Mouse (Mus musculus): Measurements from ENCODE around the gene Slc15a4. TPM values are rescaled to one million over a fixed set of nuclear protein-coding genes. Genes with fewer than 3 reads are reported as not detected.

Slc15a4 gene
- total and polyA plus RNA-seq, 2 experiments from 2014 or later, result 18.5 to 41.2 TPM

GRCm38 (mm10) chr5:127659312-127659711, 26.6 kb upstream of the Slc15a4 start:
- H3K4me2 ChIP-seq (ENCODE audit: low read depth, low read length), result no peak overlapping the region
- no peak for ATAC-seq
- WGBS, result 92% methylated on average over 3 of the region's 3 CpGs
- no peak overlapping the region for H3K4me3 ChIP-seq (ENCODE audit: low read length)
- no peak overlapping the region for H3K9ac ChIP-seq (replicated peaks; ENCODE audit: low read length)
- H3K9me3 ChIP-seq (ENCODE audit: low read length), result peaks cover 3% of the 10 kb centered on the region; the same call in 1 of the 2 replicates
- no peak for DNase-seq (ENCODE audit: low spot score)
- no peaks in the 10 kb centered on the region for H3K27me3 ChIP-seq (ENCODE audit: insufficient read depth, low read length)
- H3K4me1 ChIP-seq (ENCODE audit: insufficient read depth, low read length), result no peaks in the 10 kb centered on the region
- peak; percentile 40; the same call in 1 of the 2 replicates for TF ChIP-seq CTCF (IDR thresholded peaks at IDR 0.05; ENCODE audit: low read depth)
- no peaks in the 10 kb centered on the region for H3K36me3 ChIP-seq (ENCODE audit: insufficient read depth, low read length)
- H3K27ac ChIP-seq, result no peak overlapping the region

GRCm38 (mm10) chr5:127658257-127658656, 25.6 kb upstream of the Slc15a4 start:
- no peak overlapping the region for H3K4me3 ChIP-seq (ENCODE audit: low read length)
- peak; percentile 25 for TF ChIP-seq CTCF (IDR thresholded peaks at IDR 0.05; ENCODE audit: low read depth)
- no peaks in the 10 kb centered on the region for H3K27me3 ChIP-seq (ENCODE audit: insufficient read depth, low read length)
- H3K4me2 ChIP-seq (ENCODE audit: low read depth, low read length), result no peak overlapping the region
- no peak overlapping the region for H3K27ac ChIP-seq
- no peaks in the 10 kb centered on the region for H3K4me1 ChIP-seq (ENCODE audit: insufficient read depth, low read length)
- DNase-seq (ENCODE audit: low spot score), result no peak
- WGBS, result 85% methylated on average over 2 of the region's 2 CpGs
- no peak for ATAC-seq
- no peak overlapping the region for H3K9ac ChIP-seq (replicated peaks; ENCODE audit: low read length)
- H3K36me3 ChIP-seq (ENCODE audit: insufficient read depth, low read length), result no peaks in the 10 kb centered on the region
- H3K9me3 ChIP-seq (ENCODE audit: low read length), result peaks cover 3% of the 10 kb centered on the region; the same call in 1 of the 2 replicates

- ATAC-seq (no peak), DNase-seq (ENCODE audit: low spot score) (no peak)
- H3K27me3 ChIP-seq (ENCODE audit: insufficient read depth, low read length), result no peaks in the 10 kb centered on the region
- H3K4me2 ChIP-seq (ENCODE audit: low read depth, low read length), result no peak overlapping the region
- H3K27ac ChIP-seq, result no peak overlapping the region
- H3K36me3 ChIP-seq (ENCODE audit: insufficient read depth, low read length), result no peaks in the 10 kb centered on the region
- H3K9ac ChIP-seq (replicated peaks; ENCODE audit: low read length), result no peak overlapping the region
- TF ChIP-seq CTCF (IDR thresholded peaks at IDR 0.05; ENCODE audit: low read depth), result peak; percentile 50
- H3K9me3 ChIP-seq (ENCODE audit: low read length), result no peaks in the 10 kb centered on the region
- H3K4me1 ChIP-seq (ENCODE audit: insufficient read depth, low read length), result no peaks in the 10 kb centered on the region
- H3K4me3 ChIP-seq (ENCODE audit: low read length), result no peak overlapping the region
These were observed 16.4 kb upstream of the Slc15a4 start for GRCm38 (mm10) chr5:127649077-127649476.

- ATAC-seq (no peak), DNase-seq (ENCODE audit: low spot score) (peak; percentile 15)
These were observed 15.3 kb upstream of the Slc15a4 start for GRCm38 (mm10) chr5:127648046-127648445.

GRCm38 (mm10) chr5:127641185-127641958, 8.7 kb upstream of the Slc15a4 start:
- Histone ChIP-seq H3K27me3 (ENCODE audit: insufficient read depth, low read length) (no peaks in the 10 kb centered on the region), H3K27ac (no peak overlapping the region), H3K4me3 (ENCODE audit: low read length) (no peak overlapping the region), H3K9me3 (ENCODE audit: low read length) (0 out of 2 replicates have a peak, but pooled peaks cover 2% of the 10 kb centered on the region), H3K4me2 (ENCODE audit: low read depth, low read length) (no peak overlapping the region), H3K4me1 (ENCODE audit: insufficient read depth, low read length) (no peaks in the 10 kb centered on the region), H3K36me3 (ENCODE audit: insufficient read depth, low read length) (no peaks in the 10 kb centered on the region), H3K9ac (replicated peaks; ENCODE audit: low read length) (no peak overlapping the region)
- WGBS, result 89% methylated on average over 15 of the region's 15 CpGs
- DNase-seq (ENCODE audit: low spot score) (no peak), ATAC-seq (no peak)
- no peak for TF ChIP-seq CTCF (IDR thresholded peaks at IDR 0.05; ENCODE audit: low read depth)

More at GRCm38 (mm10) chr5:127648046-127648445, 15.3 kb upstream of the Slc15a4 start:
- H3K27me3 ChIP-seq (ENCODE audit: insufficient read depth, low read length), result no peaks in the 10 kb centered on the region
- no peaks in the 10 kb centered on the region for H3K9me3 ChIP-seq (ENCODE audit: low read length)
- H3K4me2 ChIP-seq (ENCODE audit: low read depth, low read length), result no peak overlapping the region
- 82% methylated on average over 6 of the region's 6 CpGs for WGBS
- H3K27ac ChIP-seq, result no peak overlapping the region
- peak; percentile 57 for TF ChIP-seq CTCF (IDR thresholded peaks at IDR 0.05; ENCODE audit: low read depth)
- no peak overlapping the region for H3K4me3 ChIP-seq (ENCODE audit: low read length)
- no peak overlapping the region for H3K9ac ChIP-seq (replicated peaks; ENCODE audit: low read length)
- no peaks in the 10 kb centered on the region for H3K4me1 ChIP-seq (ENCODE audit: insufficient read depth, low read length)
- H3K36me3 ChIP-seq (ENCODE audit: insufficient read depth, low read length), result no peaks in the 10 kb centered on the region

GRCm38 (mm10) chr5:127640359-127640758, 7.7 kb upstream of the Slc15a4 start:
- no peak for DNase-seq (ENCODE audit: low spot score)
- ATAC-seq, result no peak
- Histone ChIP-seq H3K27me3 (ENCODE audit: insufficient read depth, low read length) (no peaks in the 10 kb centered on the region), H3K4me2 (ENCODE audit: low read depth, low read length) (no peak overlapping the region), H3K9me3 (ENCODE audit: low read length) (0 out of 2 replicates have a peak, but pooled peaks cover 2% of the 10 kb centered on the region), H3K36me3 (ENCODE audit: insufficient read depth, low read length) (no peaks in the 10 kb centered on the region), H3K4me3 (ENCODE audit: low read length) (no peak overlapping the region), H3K9ac (replicated peaks; ENCODE audit: low read length) (no peak overlapping the region), H3K27ac (no peak overlapping the region), H3K4me1 (ENCODE audit: insufficient read depth, low read length) (no peaks in the 10 kb centered on the region)
- peak; percentile 53 for TF ChIP-seq CTCF (IDR thresholded peaks at IDR 0.05; ENCODE audit: low read depth)
- 100% methylated on average over 3 of the region's 3 CpGs for WGBS

GRCm38 (mm10) chr5:127639635-127640034, 6.9 kb upstream of the Slc15a4 start:
- no peak for DNase-seq (ENCODE audit: low spot score)
- Histone ChIP-seq H3K27me3 (ENCODE audit: insufficient read depth, low read length) (no peaks in the 10 kb centered on the region), H3K9ac (replicated peaks; ENCODE audit: low read length) (no peak overlapping the region), H3K4me3 (ENCODE audit: low read length) (no peak overlapping the region), H3K9me3 (ENCODE audit: low read length) (0 out of 2 replicates have a peak, but pooled peaks cover 2% of the 10 kb centered on the region), H3K4me1 (ENCODE audit: insufficient read depth, low read length) (no peaks in the 10 kb centered on the region), H3K4me2 (ENCODE audit: low read depth, low read length) (no peak overlapping the region), H3K27ac (no peak overlapping the region), H3K36me3 (ENCODE audit: insufficient read depth, low read length) (no peaks in the 10 kb centered on the region)
- no peak for TF ChIP-seq CTCF (IDR thresholded peaks at IDR 0.05; ENCODE audit: low read depth)
- no peak for ATAC-seq
- WGBS, result 93% methylated on average over 13 of the region's 13 CpGs
